Mouse (Mus musculus): ENCODE measurements at regions not wholly inside any gene's neighbourhood (a gene's known extent, or its start where the extent isn't known, plus 50 kb on each side); places are given as distances from the start of the nearest gene placed in this dataset.

DNA sequence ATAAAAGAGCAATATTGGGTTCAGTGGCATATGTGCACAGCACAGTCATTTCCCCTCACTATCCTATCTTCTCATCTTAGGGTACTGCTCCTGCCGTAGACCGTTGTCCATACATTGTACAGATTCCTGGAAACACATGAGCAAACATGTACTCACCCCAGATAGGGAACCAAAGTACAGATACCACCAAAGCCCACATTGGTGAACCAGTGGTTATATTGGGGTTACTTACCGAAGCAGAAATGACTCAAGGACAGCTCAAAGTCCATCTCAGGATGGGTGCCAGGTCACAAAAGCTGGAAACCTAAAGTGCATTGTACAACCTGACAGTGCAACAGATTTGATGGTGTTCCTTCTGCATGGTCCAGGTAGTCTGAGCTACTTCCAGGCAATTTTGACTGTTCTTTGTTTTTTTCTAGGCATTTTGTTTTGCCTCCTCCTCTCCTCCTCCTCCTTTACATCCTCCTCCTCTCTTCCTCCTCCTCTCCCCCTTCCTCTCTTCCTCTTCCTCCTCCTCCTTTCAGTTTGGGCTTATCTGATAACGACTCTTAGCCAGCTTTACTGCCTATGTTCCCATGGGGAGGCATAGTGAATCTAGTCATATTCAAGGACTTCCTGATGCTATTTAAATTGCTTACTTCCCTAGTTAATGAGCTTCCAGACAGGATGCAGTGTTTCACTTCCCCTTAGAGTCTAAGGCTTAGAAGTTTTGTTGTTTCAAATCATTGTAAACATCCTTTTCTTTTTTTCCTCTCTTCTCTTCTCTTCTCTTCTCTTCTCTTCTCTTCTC, 65.1 kb upstream of the Tab2 start:
- DNase-seq (ENCODE audit: low read depth, low spot score): no peak

DNA sequence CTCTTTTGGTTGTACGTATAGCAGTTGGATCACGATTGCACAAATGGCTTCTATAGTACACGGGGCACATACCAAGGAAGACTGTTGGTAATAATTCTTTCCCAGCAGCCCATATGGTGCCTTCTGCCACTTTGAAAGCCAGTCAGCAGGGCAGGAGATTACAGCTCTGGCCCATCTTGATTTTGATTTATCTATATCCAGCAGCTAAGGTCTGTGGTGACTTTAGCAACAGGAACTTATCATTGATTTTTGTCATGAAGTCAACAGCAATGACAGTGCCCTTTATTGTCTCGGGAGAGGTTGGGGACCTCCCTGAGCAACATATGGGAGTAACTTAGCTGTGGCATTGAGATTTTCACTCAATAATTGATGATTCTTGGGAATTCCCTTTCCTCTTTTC, 64.1 kb upstream of the Tab2 start:
- DNase-seq (ENCODE audit: low read depth, low spot score): no peak

DNA sequence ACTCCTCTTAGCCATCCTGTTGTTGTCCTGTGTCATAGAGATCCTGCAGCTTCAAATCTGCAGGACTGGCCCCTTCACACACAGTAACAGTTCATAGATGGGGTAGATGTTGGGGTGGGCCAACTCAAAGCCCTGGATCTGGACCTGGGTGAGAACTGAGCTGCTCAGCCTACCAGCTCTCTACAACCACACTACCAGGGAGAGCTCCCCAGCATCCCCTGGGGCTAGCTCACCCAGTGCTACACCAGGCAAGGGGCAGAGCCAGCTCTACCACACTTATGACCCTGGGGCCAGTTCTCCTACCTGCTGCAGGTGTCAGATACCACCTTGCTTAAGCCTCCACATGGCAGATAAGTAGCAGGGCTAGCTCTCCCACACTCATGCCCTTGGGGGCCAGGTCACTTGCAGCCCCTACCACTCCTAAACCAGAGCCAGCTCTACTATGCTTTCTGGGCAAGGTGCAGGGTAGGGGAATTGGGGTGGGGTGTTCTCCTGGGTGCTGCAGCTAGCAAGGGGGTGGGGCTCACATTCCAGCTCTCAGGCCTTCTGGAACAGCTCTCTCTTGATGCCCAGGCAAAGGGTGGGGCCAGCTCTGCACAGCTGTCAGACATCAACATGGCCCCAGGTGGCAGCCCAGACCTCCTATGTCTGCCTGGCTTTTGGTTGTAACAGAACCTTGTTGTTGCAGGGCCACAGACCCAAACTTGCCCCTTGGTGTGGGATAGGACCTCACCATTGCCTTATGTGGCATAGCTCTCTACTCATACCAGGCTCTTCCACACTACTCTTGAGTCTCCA, 62.4 kb upstream of the Tab2 start:
- no peak for DNase-seq (ENCODE audit: low read depth, low spot score)

DNA sequence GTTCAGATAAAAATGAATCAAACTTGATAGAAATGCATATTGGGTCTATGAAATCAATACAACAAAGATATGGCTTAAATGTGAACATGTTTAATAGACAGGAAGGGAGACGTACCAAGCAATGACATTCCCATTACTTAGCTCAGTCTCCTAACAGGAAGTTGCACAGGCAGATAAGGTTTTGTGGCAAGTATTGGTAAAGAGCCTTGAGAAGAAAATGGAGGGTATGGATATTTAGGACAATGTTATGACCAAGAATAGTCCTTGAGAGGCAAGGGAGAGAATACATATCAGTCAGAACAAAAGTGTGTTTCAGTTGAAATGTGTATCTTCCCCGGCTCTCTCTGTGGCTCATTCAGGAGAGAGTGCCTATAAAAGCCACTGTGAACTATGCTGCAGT, 60.7 kb upstream of the Tab2 start:
- no peak for DNase-seq (ENCODE audit: low read depth, low spot score)

DNA sequence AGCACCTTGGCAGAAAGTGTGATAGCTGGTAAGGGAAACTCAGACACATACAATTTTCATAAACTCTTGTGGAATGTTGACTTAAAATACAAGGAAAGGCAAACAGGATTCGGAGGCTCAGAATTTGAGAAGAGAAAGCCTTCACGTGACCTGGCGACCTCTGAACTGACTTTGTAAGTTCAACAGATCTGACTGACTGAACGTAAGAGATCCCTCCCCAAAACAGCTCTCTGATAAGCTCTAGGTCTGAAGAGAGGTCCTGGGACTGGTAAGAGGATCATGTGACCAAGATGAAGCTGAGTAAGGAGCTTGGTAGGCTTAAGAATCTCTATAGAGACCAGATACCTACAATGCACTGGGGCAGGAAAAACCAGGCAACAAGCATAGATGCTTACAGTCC, 55.7 kb upstream of the Tab2 start:
- DNase-seq (ENCODE audit: low read depth, low spot score): no peak

DNA sequence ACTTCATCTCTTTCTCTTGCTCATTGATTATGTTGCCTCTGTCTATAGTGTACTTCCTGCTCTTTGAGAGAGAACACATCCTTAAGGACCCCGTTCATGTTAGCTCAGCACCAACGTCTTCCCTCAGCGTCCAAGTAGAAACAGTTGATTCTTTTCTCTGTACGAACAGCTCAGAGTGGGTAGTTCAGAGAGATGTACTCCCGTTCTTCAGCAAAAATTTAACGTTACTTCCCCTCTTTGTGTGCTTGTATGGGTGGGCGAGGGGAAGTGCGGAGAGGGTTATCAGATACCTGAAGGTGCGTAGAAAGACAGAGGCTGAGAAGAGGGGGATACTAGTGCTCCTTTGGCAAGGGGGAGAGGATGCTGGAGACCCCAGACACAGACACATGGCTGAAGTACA, 55.1 kb upstream of the Tab2 start:
- DNase-seq (ENCODE audit: low read depth, low spot score): no peak

DNA sequence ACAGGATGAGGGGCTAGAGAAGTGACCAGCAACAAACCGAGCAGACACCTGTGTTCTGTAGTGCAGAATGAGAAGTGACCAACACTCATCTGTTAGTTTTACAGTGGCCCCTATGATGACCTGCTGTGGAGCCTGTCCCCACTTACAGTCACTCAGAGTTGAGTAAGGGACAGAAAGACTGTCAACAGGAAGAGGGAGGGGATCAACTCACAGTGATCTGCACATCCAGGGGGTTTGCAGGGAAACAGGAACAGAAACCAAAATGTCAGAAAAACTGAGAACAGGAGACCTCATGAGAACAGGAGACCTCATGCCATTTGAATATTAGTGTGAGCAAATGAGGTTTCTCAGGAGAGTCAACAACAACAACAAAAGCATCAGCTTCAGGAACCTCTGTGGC, 53.8 kb upstream of the Tab2 start:
- no peak for DNase-seq (ENCODE audit: low read depth, low spot score)

DNA sequence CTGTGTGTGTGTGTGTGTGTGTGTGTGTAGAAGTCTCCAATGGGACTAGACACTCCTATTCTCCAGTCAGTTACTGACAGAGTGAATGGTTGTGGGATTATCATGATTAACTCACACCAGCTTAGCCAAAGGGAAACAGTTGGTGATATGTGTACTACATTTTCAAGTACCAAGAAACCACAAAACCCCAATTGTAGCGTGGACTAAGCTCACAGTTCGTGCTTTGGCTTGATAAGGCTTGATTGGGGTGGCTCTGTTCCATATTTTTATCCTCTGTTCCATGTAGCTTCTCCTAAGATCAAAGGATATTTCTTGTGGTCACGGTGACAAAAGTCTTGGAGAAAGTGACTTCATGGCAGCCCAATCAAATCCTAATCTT, 51.9 kb upstream of the Tab2 start:
- DNase-seq (ENCODE audit: low read depth, low spot score): no peak

DNA sequence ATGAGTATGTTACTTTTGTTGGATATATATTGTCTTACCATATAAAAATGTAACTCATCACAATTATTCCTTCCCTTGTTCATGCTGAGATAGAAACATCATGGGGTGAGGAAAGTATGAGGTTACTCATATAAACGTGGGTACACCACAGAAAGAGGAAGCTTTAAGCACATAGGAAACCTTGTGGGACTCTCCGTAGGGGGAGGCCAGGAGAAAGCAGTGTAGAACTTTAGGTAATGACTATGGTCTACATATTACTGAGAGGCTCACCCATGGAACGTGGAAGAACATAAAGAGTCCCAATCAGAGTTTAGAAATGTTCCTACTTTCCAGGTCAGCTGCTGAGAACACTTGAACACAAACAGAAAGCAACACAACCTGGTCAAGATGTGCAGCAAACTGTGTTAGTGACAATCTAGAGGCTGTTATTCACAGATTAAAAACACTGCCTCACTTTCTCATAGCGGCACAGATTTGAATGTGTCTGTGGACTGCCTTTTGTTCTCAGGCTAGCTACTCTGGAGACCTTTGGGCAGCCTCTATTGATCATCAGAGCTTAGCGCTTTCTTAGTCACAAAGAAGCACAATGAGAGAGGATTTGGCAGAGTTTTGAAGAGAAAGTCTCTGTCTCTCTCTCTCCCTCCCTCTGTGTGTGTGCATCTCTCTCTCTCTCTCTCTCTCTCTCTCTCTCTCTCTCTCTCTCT, 51.4 kb upstream of the Tab2 start:
- DNase-seq (ENCODE audit: low read depth, low spot score): no peak
